Mouse (Mus musculus) myocyte (in vitro differentiated cells): Measurements from ENCODE around the gene Dab1. TPM values are rescaled to one million over a fixed set of nuclear protein-coding genes. Genes with fewer than 3 reads are reported as not detected.

Experiments used
- H3K27me3 ChIP-seq: one replicate; pipeline ENCODE4 v1.6.1; 2011; ENCODE audit not compliant: control insufficient read depth, insufficient read depth, insufficient read length
- H3K36me3 ChIP-seq: one replicate; pipeline ENCODE4 v1.6.1; 2011; ENCODE audit not compliant: control insufficient read depth, insufficient read depth
- H3K4me2 ChIP-seq: one replicate; pipeline ENCODE4 v1.6.1; 2011; ENCODE audit warnings: low read depth, control low read depth
- H3K4me3 ChIP-seq: one replicate; pipeline ENCODE4 v1.5.1; 2011; ENCODE audit warnings: mild to moderate bottlenecking, control low read depth, moderate library complexity
- H3K79me2 ChIP-seq: one replicate; pipeline ENCODE4 v1.6.1; 2011; ENCODE audit not compliant: control insufficient read depth, insufficient read depth
- H3ac ChIP-seq: one replicate; pipeline ENCODE4 v1.6.1; 2011; ENCODE audit not compliant: control insufficient read depth, insufficient read length
- CEBPB ChIP-seq: IDR thresholded peaks from 2 replicates; pipeline ENCODE4 v1.6.1; 2011; ENCODE audit warnings: mild to moderate bottlenecking, moderate library complexity; ENCODE audit not compliant: poor library complexity, insufficient read depth, severe bottlenecking
- E2F4 ChIP-seq: IDR thresholded peaks from one replicate; pipeline ENCODE4 v1.6.1; 2011; ENCODE audit warnings: mild to moderate bottlenecking, control low read depth, moderate library complexity; ENCODE audit not compliant: insufficient read depth
- MAX ChIP-seq: IDR thresholded peaks from one replicate; pipeline ENCODE4 v1.6.1; 2011; ENCODE audit warnings: low read depth, mild to moderate bottlenecking, control low read depth
- MYOD1 ChIP-seq, 3 experiments: IDR thresholded peaks; one replicate each; pipeline ENCODE4 v1.6.1; 2011; ENCODE audit warnings: control low read depth in 2 of 3, low read depth in 2 of 3, mild to moderate bottlenecking in 2 of 3, moderate library complexity in 1 of 3; ENCODE audit not compliant: insufficient read length in 2 of 3, control insufficient read depth in 1 of 3
- MYOG ChIP-seq, 3 experiments: IDR thresholded peaks; one replicate each; pipeline ENCODE4 v1.6.1; 2011; ENCODE audit warnings: control low read depth in 2 of 3, low read depth in 2 of 3, mild to moderate bottlenecking in 2 of 3; ENCODE audit not compliant: insufficient read length in 2 of 3, control insufficient read depth in 1 of 3, insufficient read depth in 1 of 3
- POLR2A ChIP-seq: IDR thresholded peaks from one replicate; pipeline ENCODE4 v1.6.1; 2011; ENCODE audit warnings: low read depth, mild to moderate bottlenecking, control low read depth, moderate library complexity; ENCODE audit not compliant: insufficient read length
- POLR2AphosphoS2 ChIP-seq: IDR thresholded peaks from one replicate; pipeline ENCODE4 v1.6.1; 2011; ENCODE audit warnings: low read depth, control low read depth; ENCODE audit not compliant: insufficient read length
- REST ChIP-seq: IDR thresholded peaks from one replicate; pipeline ENCODE4 v1.6.1; 2011; ENCODE audit warnings: mild to moderate bottlenecking, control low read depth, moderate library complexity; ENCODE audit not compliant: insufficient read depth, insufficient read length
- SRF ChIP-seq: IDR thresholded peaks from one replicate; pipeline ENCODE4 v1.6.1; 2011; ENCODE audit warnings: low read depth; ENCODE audit not compliant: control insufficient read depth, insufficient read length
- TCF12 ChIP-seq: IDR thresholded peaks from one replicate; pipeline ENCODE4 v1.6.1; 2011; ENCODE audit warnings: mild to moderate bottlenecking, control low read depth; ENCODE audit not compliant: poor library complexity, insufficient read depth, severe bottlenecking
- TCF3 ChIP-seq: IDR thresholded peaks from one replicate; pipeline ENCODE4 v1.6.1; 2011; ENCODE audit warnings: low read depth, control low read depth; ENCODE audit not compliant: insufficient read length
- USF1 ChIP-seq: IDR thresholded peaks from one replicate; pipeline ENCODE4 v1.6.1; 2011; ENCODE audit warnings: low read depth, mild to moderate bottlenecking, control low read depth, moderate library complexity
- polyA plus RNA-seq: library from polyadenylated mRNA; unstranded; fragments of >200 nt; fragmentation: generic; extraction: Trizol; gene quantifications from one replicate; pipeline ENCODE4 v1.2.1, GENCODE M21; 2012; ENCODE audit warnings: missing spikeins

Gene Dab1
- polyA plus RNA-seq, 1 experiment, result not detected

DNA sequence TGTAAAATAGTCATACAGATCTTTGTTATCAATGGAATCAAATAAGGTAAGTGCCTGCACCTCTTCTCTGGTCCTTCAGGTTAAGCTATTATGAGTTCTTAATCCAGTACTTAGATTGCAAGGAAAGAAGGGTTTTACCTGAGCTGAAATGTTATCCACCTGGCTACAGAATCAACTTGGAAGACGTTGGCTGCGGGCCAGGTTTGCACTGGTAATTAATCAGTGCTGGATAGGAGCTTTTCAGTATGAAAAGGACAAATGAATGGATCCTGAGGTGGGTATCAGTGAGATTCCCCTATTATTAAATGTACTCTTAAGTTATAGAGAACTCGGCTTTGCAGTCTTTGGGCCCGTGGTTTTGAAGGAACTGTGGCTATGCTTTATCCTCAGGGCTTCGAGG, 896.5 kb downstream of the Dab1 start:
- Histone ChIP-seq H3K36me3 (no peaks in the 10 kb centered on the region), H3K27me3 (no peaks in the 10 kb centered on the region), H3K79me2 (no peaks in the 10 kb centered on the region), H3K4me2 (no peak overlapping the region), H3ac (no peak overlapping the region), H3K4me3 (no peak overlapping the region)
- TF ChIP-seq CEBPB (no peak), USF1 (no peak), MAX (no peak), MYOG (IDR thresholded peaks at IDR 0.05; ENCODE audit: control insufficient read depth in 1 of 3, insufficient read depth in 1 of 3, insufficient read length in 2 of 3, low read depth in 2 of 3) (no peak), E2F4 (no peak), POLR2AphosphoS2 (no peak), REST (no peak), TCF12 (no peak), POLR2A (no peak), TCF3 (no peak), SRF (no peak), MYOD1 (IDR thresholded peaks at IDR 0.05; ENCODE audit: control insufficient read depth in 1 of 3, insufficient read length in 2 of 3, low read depth in 2 of 3) (no peak)

DNA sequence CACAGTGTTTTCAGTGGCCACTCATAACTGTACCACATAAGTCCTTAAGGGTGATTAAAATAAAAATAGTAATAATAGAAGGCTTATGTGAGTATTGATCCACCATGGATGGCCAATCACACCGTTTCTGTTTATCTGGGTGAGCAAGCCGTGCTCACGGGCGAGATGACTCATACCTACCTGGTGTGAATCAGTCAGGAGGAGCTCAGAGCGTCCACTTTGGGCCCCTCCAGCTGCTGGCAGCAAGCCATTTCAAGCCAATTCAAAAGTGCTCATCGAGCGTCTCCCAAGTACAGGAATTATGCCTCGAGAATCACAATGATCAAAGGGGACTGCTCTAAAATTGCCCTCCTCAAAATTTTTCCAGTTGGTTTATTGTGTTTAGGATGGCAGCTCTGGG, 903.2 kb downstream of the Dab1 start:
- TF ChIP-seq SRF (no peak), TCF3 (no peak), E2F4 (no peak), MAX (no peak), USF1 (no peak), MYOG (IDR thresholded peaks at IDR 0.05; ENCODE audit: control insufficient read depth in 1 of 3, insufficient read depth in 1 of 3, insufficient read length in 2 of 3, low read depth in 2 of 3) (no peak)
- no peaks in the 10 kb centered on the region for H3K27me3 ChIP-seq
- no peak overlapping the region for H3K4me2 ChIP-seq
- no peak overlapping the region for H3K4me3 ChIP-seq
- H3K36me3 ChIP-seq, result no peaks in the 10 kb centered on the region
- H3ac ChIP-seq, result no peak overlapping the region
- no peaks in the 10 kb centered on the region for H3K79me2 ChIP-seq

DNA sequence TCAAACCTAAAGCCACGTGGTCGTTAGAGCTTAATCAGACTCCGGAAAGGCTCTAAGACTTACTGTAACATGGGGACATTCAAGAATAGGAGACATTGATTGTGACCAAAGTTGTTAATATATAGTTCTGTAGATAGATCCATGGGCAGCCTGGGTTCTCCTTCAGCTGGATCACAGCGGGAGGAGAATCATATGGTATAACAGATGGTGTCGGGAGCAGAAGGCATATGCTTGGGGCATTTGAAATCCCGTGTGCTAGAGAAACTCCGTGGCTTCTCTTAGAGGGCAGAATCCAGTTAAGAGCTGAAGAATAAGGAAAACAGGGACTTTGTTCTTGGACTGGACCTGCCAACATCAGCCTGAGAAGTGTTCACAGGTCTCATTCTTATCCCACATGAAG, 904.6 kb downstream of the Dab1 start:
- Histone ChIP-seq H3K4me2 (no peak overlapping the region), H3K79me2 (no peaks in the 10 kb centered on the region), H3K36me3 (no peaks in the 10 kb centered on the region), H3ac (no peak overlapping the region), H3K4me3 (no peak overlapping the region), H3K27me3 (no peaks in the 10 kb centered on the region)
- TF ChIP-seq E2F4, result no peak
- TF ChIP-seq SRF, result no peak
- no peak for TF ChIP-seq POLR2A

DNA sequence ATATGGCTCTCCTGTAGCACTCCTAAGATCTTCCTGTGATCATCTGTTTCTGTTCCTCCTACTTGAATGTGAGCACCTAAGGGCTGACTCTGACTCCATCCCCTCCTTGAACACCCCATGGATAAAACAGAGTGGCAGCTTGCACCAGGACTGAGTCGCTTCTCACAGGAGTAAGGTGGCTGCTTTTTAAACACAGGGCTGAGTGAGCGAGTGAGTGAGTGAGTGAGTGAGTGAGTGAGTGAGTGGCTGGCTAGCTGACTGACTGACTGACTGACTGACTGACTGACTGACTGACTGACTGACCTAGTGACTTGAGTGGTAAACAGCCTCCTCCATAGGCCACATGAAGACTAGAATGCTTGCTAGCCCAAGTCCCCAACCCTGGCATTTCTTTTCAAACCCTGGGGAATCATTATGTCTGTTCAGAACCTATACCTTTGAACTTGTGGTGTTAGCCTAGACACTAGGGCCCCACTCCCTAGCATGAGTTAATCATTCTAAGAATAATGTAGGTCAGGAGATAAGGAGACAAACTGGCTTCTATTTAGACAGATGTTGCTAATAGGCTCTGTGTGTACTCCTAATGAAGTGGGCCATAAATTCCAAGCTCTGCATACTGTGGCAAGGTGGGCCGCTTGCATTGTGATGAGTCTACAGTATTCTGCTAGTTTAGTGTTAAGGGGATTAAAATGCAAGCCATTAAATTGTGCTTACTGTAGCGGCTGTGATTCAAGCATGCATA, 910.9 kb downstream of the Dab1 start:
- H3K36me3 ChIP-seq, result no peaks in the 10 kb centered on the region

DNA sequence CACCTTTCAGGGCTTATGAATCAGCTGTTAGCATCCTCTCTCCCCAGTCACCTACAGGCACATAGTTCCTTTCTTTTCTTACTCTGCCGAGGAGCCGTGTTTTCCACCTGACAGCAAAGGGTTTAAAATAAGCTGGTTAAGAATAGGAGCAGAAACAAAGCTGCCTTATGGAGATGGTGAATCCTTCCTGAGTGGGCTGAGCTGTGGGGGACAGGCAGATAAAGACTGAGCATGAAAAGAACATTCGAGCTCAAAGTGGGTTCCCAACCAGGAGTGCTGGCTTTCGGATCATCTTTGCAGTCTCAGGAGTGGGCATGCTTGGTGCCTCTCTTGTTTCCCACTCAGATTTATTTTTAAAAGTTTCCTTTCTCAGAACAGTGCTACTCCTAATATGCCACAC, 913.7 kb downstream of the Dab1 start:
- H3ac ChIP-seq, result no peak overlapping the region
- H3K79me2 ChIP-seq, result no peaks in the 10 kb centered on the region
- no peak overlapping the region for H3K4me3 ChIP-seq
- no peak overlapping the region for H3K4me2 ChIP-seq
- TF ChIP-seq USF1 (no peak), TCF3 (no peak), POLR2A (no peak), POLR2AphosphoS2 (no peak), TCF12 (no peak), REST (no peak), MYOG (IDR thresholded peaks at IDR 0.05; ENCODE audit: control insufficient read depth in 1 of 3, insufficient read depth in 1 of 3, insufficient read length in 2 of 3, low read depth in 2 of 3) (no peak), CEBPB (no peak), SRF (no peak), MYOD1 (IDR thresholded peaks at IDR 0.05; ENCODE audit: control insufficient read depth in 1 of 3, insufficient read length in 2 of 3, low read depth in 2 of 3) (no peak), E2F4 (no peak), MAX (no peak)
- H3K27me3 ChIP-seq, result no peaks in the 10 kb centered on the region
- H3K36me3 ChIP-seq, result no peaks in the 10 kb centered on the region

More for the DNA sequence above, 910.9 kb downstream of the Dab1 start:
- Histone ChIP-seq H3K4me2 (no peak overlapping the region), H3K27me3 (no peaks in the 10 kb centered on the region), H3K4me3 (no peak overlapping the region), H3K79me2 (no peaks in the 10 kb centered on the region), H3ac (no peak overlapping the region)
- no peak for TF ChIP-seq SRF
- TF ChIP-seq TCF12, result no peak
- no peak for TF ChIP-seq MAX
- TF ChIP-seq USF1, result no peak
- TF ChIP-seq TCF3, result no peak
- no peak for TF ChIP-seq REST
- no peak for TF ChIP-seq E2F4
- TF ChIP-seq POLR2A, result no peak
- TF ChIP-seq MYOD1 (IDR thresholded peaks at IDR 0.05; ENCODE audit: control insufficient read depth in 1 of 3, insufficient read length in 2 of 3, low read depth in 2 of 3), result no peak
- TF ChIP-seq CEBPB, result no peak
- no peak for TF ChIP-seq MYOG (IDR thresholded peaks at IDR 0.05; ENCODE audit: control insufficient read depth in 1 of 3, insufficient read depth in 1 of 3, insufficient read length in 2 of 3, low read depth in 2 of 3)
- TF ChIP-seq POLR2AphosphoS2, result no peak
